ENCODE assay signal across 8 mouse cellular contexts in the genomic region with DNA sequence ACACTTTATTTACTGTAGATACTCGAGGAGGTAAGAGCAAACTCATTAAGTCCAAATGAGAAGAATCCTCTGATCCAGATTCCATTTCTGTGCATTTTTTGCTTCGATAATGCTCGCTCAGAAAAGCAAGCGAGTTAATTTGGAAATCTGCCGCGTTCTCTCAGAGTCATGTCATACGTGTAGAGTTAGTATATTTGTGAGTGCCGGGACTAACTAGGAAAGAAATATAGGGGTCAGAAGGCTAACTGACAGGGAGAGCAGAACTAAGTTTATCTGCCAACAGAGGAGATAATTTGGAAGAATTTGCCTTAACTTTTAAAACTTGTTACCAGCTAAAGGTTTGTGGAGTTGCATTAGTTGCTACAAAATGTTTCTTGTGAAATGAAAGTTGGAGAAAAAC. TPM values are rescaled to one million over a fixed set of nuclear protein-coding genes. Genes with fewer than 3 reads are reported as not detected.
DNase-seq lines count a peak whose midpoint lies in the region; ATAC-seq and TF ChIP-seq lines count a peak whose summit lies in the region.

No protein-coding gene starts in this region.

- intact Hi-C loops in left cerebral cortex, adult 2 months (cut with DNase I) = loop anchor here (1.0 to 5.0 kb wide), 2 partner anchors 10 to 1028 kb away; a partner anchor contains a TSS

- H3K4me3 ChIP-seq in left cerebral cortex, adult 2 months = peak overlapping the region; percentile 90
- peak overlapping the region; percentile 87 for H3K4me3 ChIP-seq in embryonic facial prominence, embryonic 10.5 days
- peak overlapping the region; percentile 90 for H3K4me3 ChIP-seq in hindbrain, postnatal 0 days (ENCODE audit: low read length)
- H3K4me3 ChIP-seq in myocyte = peak overlapping the region; percentile 78

- WGBS in embryonic facial prominence, embryonic 10.5 days = 4% methylated on average over 8 of the region's 8 CpGs
- 6% methylated on average over 8 of the region's 8 CpGs for WGBS in hindbrain, postnatal 0 days

- peaks cover 12% of the 10 kb centered on the region for H3K4me1 ChIP-seq in embryonic facial prominence, embryonic 10.5 days
- peaks cover 9% of the 10 kb centered on the region; the same call in 1 of the 2 replicates for H3K4me1 ChIP-seq in hindbrain, postnatal 0 days (ENCODE audit: insufficient read depth, low read length)

- peaks cover 29% of the 10 kb centered on the region for H3K79me2 ChIP-seq in myocyte (ENCODE audit: control insufficient read depth, insufficient read depth)

- TF ChIP-seq CTCF in left cerebral cortex, adult 2 months (IDR thresholded peaks at IDR 0.05) = no peak
- no peak for TF ChIP-seq CTCF in hindbrain, postnatal 0 days (IDR thresholded peaks at IDR 0.05; ENCODE audit: low read depth)

- no peak for TF ChIP-seq POLR2A in myocyte (IDR thresholded peaks at IDR 0.05; ENCODE audit: insufficient read length, low read depth)

- peaks cover 40% of the 10 kb centered on the region for H3K36me3 ChIP-seq in embryonic facial prominence, embryonic 10.5 days (replicated peaks)
- peaks cover 13% of the 10 kb centered on the region; the same call in 1 of the 2 replicates for H3K36me3 ChIP-seq in hindbrain, postnatal 0 days (ENCODE audit: insufficient read depth, low read length)
- peaks cover 25% of the 10 kb centered on the region for H3K36me3 ChIP-seq in myocyte (ENCODE audit: control insufficient read depth, insufficient read depth)

- no peaks in the 10 kb centered on the region for H3K9me3 ChIP-seq in embryonic facial prominence, embryonic 10.5 days
- no peaks in the 10 kb centered on the region for H3K9me3 ChIP-seq in hindbrain, postnatal 0 days (ENCODE audit: low read length)

- H3ac ChIP-seq in myocyte (ENCODE audit: control insufficient read depth, insufficient read length) = peak overlapping the region; percentile 23

- H3K4me2 ChIP-seq in hindbrain, postnatal 0 days (ENCODE audit: low read depth, low read length) = peak overlapping the region; percentile 93
- H3K4me2 ChIP-seq in myocyte (ENCODE audit: low read depth) = peak overlapping the region; percentile 75

- H3K27me3 ChIP-seq in embryonic facial prominence, embryonic 10.5 days (replicated peaks; ENCODE audit: low read depth, poor library complexity, severe bottlenecking) = no peaks in the 10 kb centered on the region
- H3K27me3 ChIP-seq in hindbrain, postnatal 0 days (ENCODE audit: insufficient read depth, low read length) = no peaks in the 10 kb centered on the region
- H3K27me3 ChIP-seq in myocyte (ENCODE audit: control insufficient read depth, insufficient read depth, insufficient read length) = no peaks in the 10 kb centered on the region

- H3K9ac ChIP-seq in hindbrain, postnatal 0 days (replicated peaks; ENCODE audit: low read length) = peak overlapping the region; percentile 74

- no peak for DNase-seq in left cerebral cortex, adult 2 months (ENCODE audit: extremely low spot score in 1 of 2, low spot score in 2 of 2)
- no peak for DNase-seq in left cerebral cortex, adult 18-20 months (ENCODE audit: low spot score in 2 of 2)
- no peak for DNase-seq in embryonic facial prominence, embryonic 10.5 days (ENCODE audit: low spot score)
- peak; percentile 8 for DNase-seq in hindbrain, postnatal 0 days (ENCODE audit: low spot score)
- no peak for DNase-seq in retina, embryonic 14.5 days (ENCODE audit: low spot score)
- DNase-seq in urinary bladder, postnatal 4 days (ENCODE audit: low spot score in 2 of 2) = no peak
- no peak for DNase-seq in spleen, adult 12 weeks (ENCODE audit: low spot score)

- no peak for ATAC-seq in hindbrain, postnatal 0 days

- H3K27ac ChIP-seq in left cerebral cortex, adult 2 months = peak overlapping the region; percentile 59
- peak overlapping the region; percentile 92 for H3K27ac ChIP-seq in embryonic facial prominence, embryonic 10.5 days (replicated peaks)
- H3K27ac ChIP-seq in hindbrain, postnatal 0 days = peak overlapping the region; percentile 76; the same call in 1 of the 2 replicates

TF ChIP-seq in myocyte, 11 proteins besides CTCF, POLR2A, EP300 and RAD21:
- TF ChIP-seq MAX (IDR thresholded peaks at IDR 0.05; ENCODE audit: low read depth) (no peak), SRF (IDR thresholded peaks at IDR 0.05; ENCODE audit: control insufficient read depth, insufficient read length, low read depth) (no peak), E2F4 (IDR thresholded peaks at IDR 0.05; ENCODE audit: insufficient read depth) (no peak)

RNA-seq across cellular contexts. Expression of a gene that starts 0.7 kb away (rescaled TPM):
- total RNA-seq in left cerebral cortex, adult 2 months (2021) = 10 to 100 TPM; 19.6 to 20.0 TPM
- 10 to 100 TPM; 16.9 to 18.4 TPM for total RNA-seq in left cerebral cortex, adult 18-20 months (2021)
- polyA plus RNA-seq in embryonic facial prominence, embryonic 10.5 days (2016; fragmentation: Nextera tagmentation; extraction: Ambion mirVana) = 29.3 and 32.9 TPM in 2 replicates
- 40.5 and 42.0 TPM in 2 replicates for total RNA-seq in hindbrain, postnatal 0 days (2014; rRNA removed)
- polyA plus RNA-seq in hindbrain, postnatal 0 days (2015; fragmentation: Nextera tagmentation; extraction: Ambion mirVana) = 6.0 and 6.3 TPM in 2 replicates
- polyA plus RNA-seq in myocyte (2012; fragmentation: generic; extraction: Trizol) = 9.7 TPM

RNA-seq across cellular contexts. Expression of a gene that starts 10.8 kb away (rescaled TPM):
- 10 to 100 TPM; 33.0 to 33.2 TPM for total RNA-seq in left cerebral cortex, adult 2 months (2021)
- total RNA-seq in left cerebral cortex, adult 18-20 months (2021) = 10 to 100 TPM; 35.7 to 37.6 TPM
- polyA plus RNA-seq in embryonic facial prominence, embryonic 10.5 days (2016; fragmentation: Nextera tagmentation; extraction: Ambion mirVana) = 78.6 and 87.4 TPM in 2 replicates
- total RNA-seq in hindbrain, postnatal 0 days (2014; rRNA removed) = 45.5 and 51.0 TPM in 2 replicates
- polyA plus RNA-seq in hindbrain, postnatal 0 days (2015; fragmentation: Nextera tagmentation; extraction: Ambion mirVana) = 64.3 and 69.9 TPM in 2 replicates
- polyA plus RNA-seq in myocyte (2012; fragmentation: generic; extraction: Trizol) = 50.5 TPM

RNA-seq across cellular contexts. Expression of a gene that starts 59.1 kb away (rescaled TPM):
- 10 to 100 TPM; 33.4 to 37.0 TPM for total RNA-seq in left cerebral cortex, adult 2 months (2021)
- total RNA-seq in left cerebral cortex, adult 18-20 months (2021) = 10 to 100 TPM; 26.3 to 30.5 TPM
- polyA plus RNA-seq in embryonic facial prominence, embryonic 10.5 days (2016; fragmentation: Nextera tagmentation; extraction: Ambion mirVana) = 11.3 TPM in 2 replicates
- 19.4 and 22.6 TPM in 2 replicates for total RNA-seq in hindbrain, postnatal 0 days (2014; rRNA removed)
- polyA plus RNA-seq in hindbrain, postnatal 0 days (2015; fragmentation: Nextera tagmentation; extraction: Ambion mirVana) = 13.4 and 14.6 TPM in 2 replicates
- polyA plus RNA-seq in myocyte (2012; fragmentation: generic; extraction: Trizol) = 4.1 TPM
